Mouse (Mus musculus): ENCODE data around the gene Fnip2. TPM values are rescaled to one million over a fixed set of nuclear protein-coding genes. Genes with fewer than 3 reads are reported as not detected.

The Fnip2 gene
- total and polyA plus RNA-seq, 3 experiments: 0.21 to 0.71 (median 0.31) TPM

DNA sequence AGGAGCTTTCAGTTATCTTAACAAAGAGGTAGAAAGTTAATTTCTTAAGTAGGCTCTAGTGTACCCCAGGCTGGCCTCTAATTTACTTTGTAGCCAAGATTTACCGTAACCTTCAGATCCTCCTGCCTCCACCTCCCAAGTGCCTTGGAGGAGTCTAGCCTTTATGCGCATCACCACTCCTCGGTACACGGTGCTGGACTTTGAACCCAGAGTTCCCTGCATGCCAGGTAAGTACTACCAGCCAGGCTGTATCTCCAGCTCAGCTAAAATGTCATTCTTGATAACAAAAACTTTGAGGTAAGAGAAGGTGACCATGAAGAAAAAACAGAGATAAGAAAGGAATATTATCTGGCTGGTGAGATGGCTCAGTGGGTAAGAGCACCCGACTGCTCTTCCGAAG lies 7.0 kb downstream of the Fnip2 start:
- H3K27me3 ChIP-seq (replicated peaks): peaks cover 39% of the 10 kb centered on the region
- DNase-seq (ENCODE audit: extremely low read depth): no peak
- dilution Hi-C loops (cut with MboI; ENCODE audit: extremely low pct_ligation_motif_present, extremely low pct_unique_long_range_greater_than_20kb, low sequenced_read_pairs) (no loop called here), in situ Hi-C loops (cut with MboI; ENCODE audit: low pct_ligation_motif_present, low pct_unique_long_range_greater_than_20kb, low sequenced_read_pairs) (no loop called here)
- H3K9me3 ChIP-seq (replicated peaks; ENCODE audit: low read length): no peaks in the 10 kb centered on the region
- TF ChIP-seq BHLHE40 (IDR thresholded peaks at IDR 0.05; ENCODE audit: low read depth, low read length) (no peak), JUN (IDR thresholded peaks at IDR 0.05; ENCODE audit: insufficient read depth, low read depth, low read length) (no peak), EP300 (IDR thresholded peaks at IDR 0.05; ENCODE audit: low read length) (no peak), TBP (conservative IDR thresholded peaks at IDR 0.05; ENCODE audit: low read depth, low read length) (no peak), ZKSCAN1 (IDR thresholded peaks at IDR 0.05; ENCODE audit: borderline replicate concordance, low read depth, low read length) (no peak), MAX (IDR thresholded peaks at IDR 0.05; ENCODE audit: low read length) (no peak), KAT2A (IDR thresholded peaks at IDR 0.05; ENCODE audit: insufficient replicate concordance, low read length) (no peak), CTCF (conservative IDR thresholded peaks at IDR 0.05 in 1 of 2, IDR thresholded peaks at IDR 0.05 in 1 of 2; ENCODE audit: low read depth in 2 of 2, low read length in 2 of 2) (no peak), MEF2A (IDR thresholded peaks at IDR 0.05; ENCODE audit: borderline replicate concordance, low read depth, low read length) (no peak), ZMIZ1 (IDR thresholded peaks at IDR 0.05; ENCODE audit: low read depth, low read length) (no peak), HCFC1 (IDR thresholded peaks at IDR 0.05; ENCODE audit: low read depth, low read length) (no peak), MYC (IDR thresholded peaks at IDR 0.05; ENCODE audit: low read depth, low read length) (no peak), ZNF384 (IDR thresholded peaks at IDR 0.05; ENCODE audit: low read depth, low read length) (no peak), CHD2 (IDR thresholded peaks at IDR 0.05; ENCODE audit: low read length) (no peak), IRF4 (IDR thresholded peaks at IDR 0.05; ENCODE audit: low read depth, low read length) (no peak), ELF1 (IDR thresholded peaks at IDR 0.05; ENCODE audit: low read depth, low read length) (no peak), POLR2AphosphoS2 (IDR thresholded peaks at IDR 0.05; ENCODE audit: low read depth, low read length) (no peak), CHD1 (IDR thresholded peaks at IDR 0.05; ENCODE audit: low read depth, low read length) (no peak)
- H3K79me2 ChIP-seq (replicated peaks; ENCODE audit: control insufficient read depth, extremely low read depth, insufficient read depth, poor library complexity, severe bottlenecking): no peaks in the 10 kb centered on the region
- no peak overlapping the region for H3K9ac ChIP-seq (ENCODE audit: insufficient read depth, low read depth)
- no peak overlapping the region for H3K4me2 ChIP-seq (ENCODE audit: insufficient read depth, low read depth, poor library complexity, severe bottlenecking)
- no peak overlapping the region for H3K27ac ChIP-seq (ENCODE audit: insufficient read depth, low read depth)
- no peak overlapping the region for H3K4me3 ChIP-seq (replicated peaks in 1 of 3; ENCODE audit: low read depth in 2 of 3, low read length in 2 of 3, poor library complexity in 1 of 3)
- H3K4me1 ChIP-seq (ENCODE audit: control insufficient read depth in 1 of 2, insufficient read depth in 2 of 2): no peaks in the 10 kb centered on the region
- no peaks in the 10 kb centered on the region for H3K36me3 ChIP-seq (replicated peaks in 1 of 2; ENCODE audit: control insufficient read depth in 1 of 2, insufficient read depth in 1 of 2, low read length in 1 of 2)

DNA sequence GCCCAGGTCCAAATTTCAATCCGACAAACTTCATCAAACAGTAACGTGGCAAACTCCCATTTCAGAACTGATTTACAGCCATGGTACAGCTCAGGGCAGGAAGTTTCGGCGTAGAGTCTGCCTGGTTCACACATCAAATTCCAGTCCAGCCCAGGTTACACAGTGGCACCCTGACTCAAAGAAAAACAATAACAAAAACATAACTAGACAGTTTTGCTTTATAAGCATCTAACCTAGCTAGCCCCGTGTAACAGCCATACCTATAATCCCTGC lies 7.9 kb downstream of the Fnip2 start:
- no peak for TF ChIP-seq USF2 (conservative IDR thresholded peaks at IDR 0.05; ENCODE audit: low read depth, low read length)
- TF ChIP-seq RAD21 (IDR thresholded peaks at IDR 0.05; ENCODE audit: low read depth, low read length): no peak
- TF ChIP-seq POLR2AphosphoS2 (IDR thresholded peaks at IDR 0.05; ENCODE audit: low read depth, low read length): no peak
- TF ChIP-seq MYC (IDR thresholded peaks at IDR 0.05; ENCODE audit: low read depth, low read length): no peak
- TF ChIP-seq GABPA (IDR thresholded peaks at IDR 0.05; ENCODE audit: insufficient replicate concordance, low read depth, low read length): no peak
- TF ChIP-seq MAX (IDR thresholded peaks at IDR 0.05; ENCODE audit: low read length): no peak
- no peak for TF ChIP-seq SMC3 (IDR thresholded peaks at IDR 0.05; ENCODE audit: low read depth, low read length)
- no peak for TF ChIP-seq HCFC1 (IDR thresholded peaks at IDR 0.05; ENCODE audit: low read depth, low read length)
- no peak for TF ChIP-seq ELF1 (IDR thresholded peaks at IDR 0.05; ENCODE audit: low read depth, low read length)
- no peak for TF ChIP-seq ZNF384 (IDR thresholded peaks at IDR 0.05; ENCODE audit: low read depth, low read length)
- no peak for TF ChIP-seq CHD1 (IDR thresholded peaks at IDR 0.05; ENCODE audit: low read depth, low read length)
- TF ChIP-seq IRF4 (IDR thresholded peaks at IDR 0.05; ENCODE audit: low read depth, low read length): no peak
- no peak for TF ChIP-seq MEF2A (IDR thresholded peaks at IDR 0.05; ENCODE audit: borderline replicate concordance, low read depth, low read length)
- no peak for TF ChIP-seq CHD2 (IDR thresholded peaks at IDR 0.05; ENCODE audit: low read length)
- TF ChIP-seq TBP (conservative IDR thresholded peaks at IDR 0.05; ENCODE audit: low read depth, low read length): no peak
- no peak for TF ChIP-seq E2F4 (IDR thresholded peaks at IDR 0.05; ENCODE audit: insufficient replicate concordance, low read depth, low read length)
- TF ChIP-seq ZKSCAN1 (IDR thresholded peaks at IDR 0.05; ENCODE audit: borderline replicate concordance, low read depth, low read length): no peak
- no peak overlapping the region for H3K4me3 ChIP-seq (replicated peaks in 1 of 3; ENCODE audit: low read depth in 2 of 3, low read length in 2 of 3, poor library complexity in 1 of 3)
- H3K4me2 ChIP-seq (ENCODE audit: insufficient read depth, low read depth, poor library complexity, severe bottlenecking): no peak overlapping the region
- H3K36me3 ChIP-seq (replicated peaks in 1 of 2; ENCODE audit: control insufficient read depth in 1 of 2, insufficient read depth in 1 of 2, low read length in 1 of 2): no peaks in the 10 kb centered on the region
- DNase-seq (ENCODE audit: extremely low read depth): no peak
- H3K79me2 ChIP-seq (replicated peaks; ENCODE audit: control insufficient read depth, extremely low read depth, insufficient read depth, poor library complexity, severe bottlenecking): no peaks in the 10 kb centered on the region
- no peak overlapping the region for H3K27ac ChIP-seq (ENCODE audit: insufficient read depth, low read depth)
- H3K9ac ChIP-seq (ENCODE audit: insufficient read depth, low read depth): no peak overlapping the region
- dilution Hi-C loops (cut with MboI; ENCODE audit: extremely low pct_ligation_motif_present, extremely low pct_unique_long_range_greater_than_20kb, low sequenced_read_pairs) (no loop called here), in situ Hi-C loops (cut with MboI; ENCODE audit: low pct_ligation_motif_present, low pct_unique_long_range_greater_than_20kb, low sequenced_read_pairs) (no loop called here)
- H3K9me3 ChIP-seq (replicated peaks; ENCODE audit: low read length): no peaks in the 10 kb centered on the region
- peaks cover 31% of the 10 kb centered on the region for H3K27me3 ChIP-seq (replicated peaks)
- H3K4me1 ChIP-seq (ENCODE audit: control insufficient read depth in 1 of 2, insufficient read depth in 2 of 2): no peaks in the 10 kb centered on the region

Data from CH12.LX (cell line).